Mouse (Mus musculus): ENCODE measurements around the gene Bpifb5. TPM values are rescaled to one million over a fixed set of nuclear protein-coding genes. Genes with fewer than 3 reads are reported as not detected.
"Not testable (repeated sequence)": the region's sequence is repeated elsewhere in the genome, so short reads cannot be mapped to it uniquely, and the experiment has no call there.

The Bpifb5 gene
- 0.40 and 0.65 TPM in 2 replicates for polyA plus RNA-seq (2012; rRNA removed)

DNA sequence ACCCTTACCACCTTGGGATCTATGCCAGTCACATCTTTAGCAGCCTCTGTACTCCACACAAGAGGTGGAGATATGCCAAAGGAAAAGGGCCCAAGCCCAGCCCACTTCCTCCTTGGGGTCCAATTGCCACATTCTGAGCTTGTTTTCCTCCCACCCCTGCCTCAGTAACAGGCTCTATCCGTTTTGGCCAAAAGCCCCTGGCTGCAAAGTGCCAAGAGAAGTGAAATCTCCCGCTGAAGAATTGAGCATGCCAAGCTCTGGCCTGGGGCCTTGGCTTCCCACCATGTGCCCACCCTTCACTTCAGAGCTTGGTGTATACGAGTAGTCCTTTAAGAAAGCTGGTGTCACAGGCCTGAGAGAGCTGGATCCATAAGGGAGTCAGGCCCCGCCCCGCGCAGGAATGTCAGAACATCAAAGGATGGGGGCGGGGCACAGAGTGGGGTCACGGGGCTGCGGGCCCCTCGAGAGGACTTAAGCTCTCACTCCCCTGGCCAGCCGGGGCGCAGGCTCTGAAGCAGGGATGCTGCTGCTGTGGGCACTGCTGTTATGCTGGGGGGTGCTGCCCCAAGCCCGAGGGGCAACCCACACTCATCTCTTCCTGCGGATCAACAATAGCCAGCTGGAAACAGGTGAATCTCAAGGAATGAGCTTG, at the start of gene Bpifb5:
Gene Bpifb5, plus strand, starts transcription at position 478 of the 652 bp plus-strand sequence.
- no peaks in the 10 kb centered on the region for H3K36me3 ChIP-seq (ENCODE audit: control insufficient read depth, insufficient read depth, low read length)
- no peaks in the 10 kb centered on the region for H3K27me3 ChIP-seq (ENCODE audit: control insufficient read depth, insufficient read depth, low read length)
- no peak for DNase-seq
- no peak for TF ChIP-seq CTCF (IDR thresholded peaks at IDR 0.05; ENCODE audit: borderline replicate concordance, control insufficient read depth, extremely low read depth, insufficient read depth, low read length, poor library complexity)
- no peak for TF ChIP-seq POLR2A (IDR thresholded peaks at IDR 0.05; ENCODE audit: control insufficient read depth, extremely low read depth, insufficient read depth, low read length, poor library complexity)
- H3K4me3 ChIP-seq (ENCODE audit: control insufficient read depth, insufficient read depth, low read length): no peak within 1 kb of the TSS
- H3K27ac ChIP-seq (ENCODE audit: control insufficient read depth, insufficient read depth, low read length): no peak within 1 kb of the TSS
- 40% methylated on average over 14 of the region's 14 CpGs for WGBS
- H3K4me1 ChIP-seq (replicated peaks; ENCODE audit: control insufficient read depth, insufficient read depth, low read length): 0 out of 2 replicates have a peak, but pooled peaks cover 3% of the 10 kb centered on the region

DNA sequence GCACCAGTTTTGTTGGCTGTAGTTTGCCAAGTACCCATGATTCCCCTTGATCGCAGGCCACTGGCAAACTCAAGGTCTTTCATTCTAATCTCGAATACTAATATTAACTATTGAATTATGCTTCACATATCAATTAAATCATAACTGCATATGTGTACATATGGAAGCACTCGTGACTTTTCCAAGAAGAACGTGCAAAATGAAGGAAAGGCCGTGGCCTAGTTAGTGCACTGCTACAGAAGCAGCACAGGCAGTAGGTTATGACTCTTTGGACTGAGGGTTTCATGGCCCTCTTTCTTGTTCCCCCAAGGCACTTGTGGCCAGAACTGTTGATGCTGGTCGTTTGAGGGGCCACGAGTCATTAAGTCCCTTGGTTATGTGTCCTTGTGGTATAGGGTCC, 41.6 kb upstream of the Bpifb5 start:
- not testable (repeated sequence) for H3K36me3 ChIP-seq (ENCODE audit: control insufficient read depth, insufficient read depth, low read length); DNase-seq; H3K27ac ChIP-seq (ENCODE audit: control insufficient read depth, insufficient read depth, low read length); H3K4me3 ChIP-seq (ENCODE audit: control insufficient read depth, insufficient read depth, low read length); H3K4me1 ChIP-seq (replicated peaks; ENCODE audit: control insufficient read depth, insufficient read depth, low read length); H3K27me3 ChIP-seq (ENCODE audit: control insufficient read depth, insufficient read depth, low read length)
- WGBS: 89% methylated on average over 7 of the region's 7 CpGs

DNA sequence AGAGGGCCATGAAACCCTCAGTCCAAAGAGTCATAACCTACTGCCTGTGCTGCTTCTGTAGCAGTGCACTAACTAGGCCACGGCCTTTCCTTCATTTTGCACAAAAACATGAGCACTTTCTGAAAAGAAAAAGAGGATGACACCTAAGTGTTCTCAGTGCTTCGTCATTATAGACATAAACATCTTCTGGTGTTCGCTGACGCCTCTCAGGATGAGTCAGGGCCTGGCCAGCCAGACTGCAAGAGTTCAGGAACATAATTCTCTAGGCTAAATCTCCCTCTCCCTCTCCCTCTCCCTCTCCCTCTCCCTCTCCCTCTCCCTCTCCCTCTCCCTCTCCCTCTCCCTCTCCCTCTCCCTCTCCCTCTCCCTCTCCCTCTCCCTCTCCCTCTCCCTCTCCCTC, 40.5 kb upstream of the Bpifb5 start:
- not testable (repeated sequence) for H3K4me3 ChIP-seq (ENCODE audit: control insufficient read depth, insufficient read depth, low read length); H3K27ac ChIP-seq (ENCODE audit: control insufficient read depth, insufficient read depth, low read length); H3K36me3 ChIP-seq (ENCODE audit: control insufficient read depth, insufficient read depth, low read length); H3K4me1 ChIP-seq (replicated peaks; ENCODE audit: control insufficient read depth, insufficient read depth, low read length); DNase-seq; H3K27me3 ChIP-seq (ENCODE audit: control insufficient read depth, insufficient read depth, low read length)
- WGBS: 84% methylated on average over 4 of the region's 4 CpGs

DNA sequence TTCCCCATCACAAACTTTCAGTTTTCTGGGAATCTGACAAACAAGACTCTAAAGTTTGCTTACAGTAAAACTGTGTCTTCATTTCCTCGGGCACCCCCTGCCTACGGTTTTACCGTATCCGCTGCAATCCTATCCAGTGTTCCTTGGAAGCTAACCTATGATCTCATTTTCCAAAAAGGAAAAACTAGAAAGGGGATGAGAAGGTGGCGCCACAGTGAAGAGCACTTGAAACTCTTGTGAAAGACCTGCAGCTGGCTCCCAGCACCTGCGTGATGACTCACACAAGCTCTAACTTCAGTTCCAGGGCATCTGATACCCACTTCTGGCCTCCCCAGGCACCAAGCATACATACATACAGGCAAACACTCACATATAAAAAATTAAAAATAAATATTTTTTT, 38.2 kb upstream of the Bpifb5 start:
- Histone ChIP-seq H3K36me3 (ENCODE audit: control insufficient read depth, insufficient read depth, low read length) (no peaks in the 10 kb centered on the region), H3K27ac (ENCODE audit: control insufficient read depth, insufficient read depth, low read length) (no peak overlapping the region), H3K27me3 (ENCODE audit: control insufficient read depth, insufficient read depth, low read length) (no peaks in the 10 kb centered on the region), H3K4me3 (ENCODE audit: control insufficient read depth, insufficient read depth, low read length) (no peak overlapping the region), H3K4me1 (replicated peaks; ENCODE audit: control insufficient read depth, insufficient read depth, low read length) (no peaks in the 10 kb centered on the region)
- WGBS: 96% methylated on average over 6 of the region's 6 CpGs
- DNase-seq: no peak
- TF ChIP-seq POLR2A (IDR thresholded peaks at IDR 0.05; ENCODE audit: control insufficient read depth, extremely low read depth, insufficient read depth, low read length, poor library complexity) (no peak), CTCF (IDR thresholded peaks at IDR 0.05; ENCODE audit: borderline replicate concordance, control insufficient read depth, extremely low read depth, insufficient read depth, low read length, poor library complexity) (no peak)

- no peak overlapping the region for H3K27ac ChIP-seq (ENCODE audit: control insufficient read depth, insufficient read depth, low read length)
- TF ChIP-seq CTCF (IDR thresholded peaks at IDR 0.05; ENCODE audit: borderline replicate concordance, control insufficient read depth, extremely low read depth, insufficient read depth, low read length, poor library complexity): no peak
- TF ChIP-seq POLR2A (IDR thresholded peaks at IDR 0.05; ENCODE audit: control insufficient read depth, extremely low read depth, insufficient read depth, low read length, poor library complexity): no peak
- DNase-seq: no peak
- 62% methylated on average over 3 of the region's 3 CpGs for WGBS
- H3K4me3 ChIP-seq (ENCODE audit: control insufficient read depth, insufficient read depth, low read length): no peak overlapping the region
- H3K36me3 ChIP-seq (ENCODE audit: control insufficient read depth, insufficient read depth, low read length): no peaks in the 10 kb centered on the region
- H3K4me1 ChIP-seq (replicated peaks; ENCODE audit: control insufficient read depth, insufficient read depth, low read length): no peaks in the 10 kb centered on the region
- H3K27me3 ChIP-seq (ENCODE audit: control insufficient read depth, insufficient read depth, low read length): no peaks in the 10 kb centered on the region
These were observed 37.8 kb upstream of the Bpifb5 start for GRCm38 (mm10) chr2:154185748-154186147.

- Histone ChIP-seq H3K4me1 (replicated peaks; ENCODE audit: control insufficient read depth, insufficient read depth, low read length) (no peaks in the 10 kb centered on the region), H3K4me3 (ENCODE audit: control insufficient read depth, insufficient read depth, low read length) (no peak overlapping the region), H3K27ac (ENCODE audit: control insufficient read depth, insufficient read depth, low read length) (no peak overlapping the region), H3K36me3 (ENCODE audit: control insufficient read depth, insufficient read depth, low read length) (no peaks in the 10 kb centered on the region), H3K27me3 (ENCODE audit: control insufficient read depth, insufficient read depth, low read length) (no peaks in the 10 kb centered on the region)
- DNase-seq: no peak
- TF ChIP-seq POLR2A (IDR thresholded peaks at IDR 0.05; ENCODE audit: control insufficient read depth, extremely low read depth, insufficient read depth, low read length, poor library complexity): no peak
- TF ChIP-seq CTCF (IDR thresholded peaks at IDR 0.05; ENCODE audit: borderline replicate concordance, control insufficient read depth, extremely low read depth, insufficient read depth, low read length, poor library complexity): no peak
- 46% methylated on average over 5 of the region's 5 CpGs for WGBS
These were observed 36.1 kb upstream of the Bpifb5 start for GRCm38 (mm10) chr2:154187468-154187867.

GRCm38 (mm10) chr2:154189877-154190434, 33.6 kb upstream of the Bpifb5 start:
- 89% methylated on average over 7 of the region's 7 CpGs for WGBS
- Histone ChIP-seq H3K27ac (ENCODE audit: control insufficient read depth, insufficient read depth, low read length) (no peak overlapping the region), H3K4me3 (ENCODE audit: control insufficient read depth, insufficient read depth, low read length) (no peak overlapping the region), H3K36me3 (ENCODE audit: control insufficient read depth, insufficient read depth, low read length) (no peaks in the 10 kb centered on the region), H3K27me3 (ENCODE audit: control insufficient read depth, insufficient read depth, low read length) (no peaks in the 10 kb centered on the region), H3K4me1 (replicated peaks; ENCODE audit: control insufficient read depth, insufficient read depth, low read length) (no peaks in the 10 kb centered on the region)
- TF ChIP-seq CTCF (IDR thresholded peaks at IDR 0.05; ENCODE audit: borderline replicate concordance, control insufficient read depth, extremely low read depth, insufficient read depth, low read length, poor library complexity) (no peak), POLR2A (IDR thresholded peaks at IDR 0.05; ENCODE audit: control insufficient read depth, extremely low read depth, insufficient read depth, low read length, poor library complexity) (no peak)
- DNase-seq: no peak

Data from thymus, adult 2 months (tissue).